Mouse (Mus musculus) liver, embryonic 14.5 days (tissue): ENCODE results near the gene H2afv.

Experiments
- CTCF ChIP-seq: IDR thresholded peaks from 2 replicates; pipeline ENCODE4 v1.5.1; 2016; ENCODE audit warnings: antibody characterized with exemption, low read depth, control low read depth
- EP300 ChIP-seq: IDR thresholded peaks from 2 replicates; pipeline ENCODE4 v1.6.1; 2016; ENCODE audit warnings: antibody characterized with exemption, low read depth

DNA sequence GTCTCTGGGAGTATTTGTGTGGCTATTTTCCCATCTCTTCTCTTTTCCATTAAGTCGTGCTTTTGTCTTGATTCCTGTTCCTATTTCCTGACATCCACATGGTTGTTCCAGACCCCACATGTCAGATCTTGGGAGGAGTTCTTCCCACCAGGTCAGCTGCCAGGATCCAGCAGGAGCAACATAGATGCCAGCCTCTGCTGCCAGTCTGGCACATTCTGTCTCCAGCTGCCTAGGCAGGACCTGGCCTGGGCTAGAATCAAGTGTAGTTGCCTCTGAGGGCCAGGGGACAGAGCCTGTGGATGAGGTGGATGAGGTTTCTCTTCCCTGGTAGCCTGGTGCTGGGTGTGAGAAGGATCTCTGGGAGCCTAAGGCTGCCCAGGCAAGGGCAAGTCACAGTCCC, 50.4 kb downstream of the H2afv start:
- no peak for TF ChIP-seq CTCF
- TF ChIP-seq EP300 = no peak
